Mouse (Mus musculus) Patski (cell line): ENCODE data around the gene Mfrp. TPM values are rescaled to one million over a fixed set of nuclear protein-coding genes. Genes with fewer than 3 reads are reported as not detected.

Source experiments
- ATAC-seq: fragments of 100-300 bp; one replicate; pipeline ENCODE4 v1.8.0; 2021
- CTCF ChIA-PET: fragments of 350-600 bp; sonication (Branson Sonifier 250); formaldehyde crosslinking; loops from one replicate; lab custom pipeline; 2022; ENCODE audit warnings: inconsistent platforms; lab: Charles Lee
- POLR2A ChIA-PET: fragments of 350-600 bp; sonication (Branson Sonifier 250); formaldehyde crosslinking; loops from one replicate; lab custom pipeline; 2022; ENCODE audit warnings: antibody characterized with exemption, inconsistent platforms; lab: Charles Lee
- DNase-seq: peaks from one replicate; pipeline ENCODE4 v3.0.0-alpha.2; 2011; ENCODE audit warnings: low read depth, low spot score
- H3K27me3 ChIP-seq: fragments of 371-371 bp; one replicate; pipeline ENCODE4 v1.5.1; 2021
- CTCF ChIP-seq: fragments of 100-300 bp; IDR thresholded peaks from one replicate; pipeline ENCODE4 v1.5.1; 2021
- in situ Hi-C: fragments of 300-500 bp; cut with MboI; formaldehyde crosslinking; loops from 3 replicates; pipeline ENCODE4 v1.11.1; 2018; ENCODE audit warnings: low pct_unique_long_range_greater_than_20kb, mixed read lengths
- polyA plus RNA-seq: library from polyadenylated mRNA; unstranded; gene quantifications from one replicate; pipeline ENCODE4 v1.2.3, GENCODE M21; 2021

The Mfrp gene
- polyA plus RNA-seq, 1 experiment from 2014 or later: 0.12 TPM

DNA sequence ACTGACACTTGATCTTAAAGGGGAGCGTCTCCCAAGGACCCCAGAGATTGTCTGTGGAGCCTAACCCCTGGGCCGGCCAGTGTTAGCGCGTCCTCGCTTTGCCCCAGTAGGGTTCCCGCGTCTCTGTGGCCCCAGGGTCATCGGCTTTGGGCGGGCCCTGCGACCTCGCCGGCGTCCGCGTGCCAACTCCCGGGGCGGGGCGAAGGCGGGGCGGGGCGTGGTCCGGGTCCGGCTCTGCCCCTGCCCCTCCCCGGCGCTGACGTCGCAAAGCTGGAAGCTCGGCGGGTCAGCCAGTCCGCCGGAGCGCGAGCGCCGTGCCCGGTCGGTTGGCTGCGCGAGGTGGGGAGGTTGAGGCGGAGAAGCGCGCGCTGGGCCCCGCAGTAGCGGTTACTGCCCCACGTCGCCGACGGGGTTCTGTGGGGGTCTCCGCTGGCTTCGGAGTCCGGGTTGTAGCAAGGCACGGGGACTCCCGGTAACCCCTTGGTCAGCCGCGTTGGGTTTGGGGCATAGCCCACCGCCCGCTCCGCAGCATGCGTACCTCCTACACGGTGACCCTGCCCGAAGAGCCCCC is 16.8 kb upstream of the Mfrp start:
- TF ChIP-seq CTCF: no peak
- in situ Hi-C loops: no loop called here
- H3K27me3 ChIP-seq: no peaks in the 10 kb centered on the region
- DNase-seq (no peak), ATAC-seq (peak; percentile 46)
- ChIA-PET CTCF (interaction anchor here (1.3 to 1.4 kb wide), 2 partner anchors 16 to 35 kb away, joined by 3 read pairs; no protein-coding TSS in a partner anchor), POLR2A (no interaction called here)

DNA sequence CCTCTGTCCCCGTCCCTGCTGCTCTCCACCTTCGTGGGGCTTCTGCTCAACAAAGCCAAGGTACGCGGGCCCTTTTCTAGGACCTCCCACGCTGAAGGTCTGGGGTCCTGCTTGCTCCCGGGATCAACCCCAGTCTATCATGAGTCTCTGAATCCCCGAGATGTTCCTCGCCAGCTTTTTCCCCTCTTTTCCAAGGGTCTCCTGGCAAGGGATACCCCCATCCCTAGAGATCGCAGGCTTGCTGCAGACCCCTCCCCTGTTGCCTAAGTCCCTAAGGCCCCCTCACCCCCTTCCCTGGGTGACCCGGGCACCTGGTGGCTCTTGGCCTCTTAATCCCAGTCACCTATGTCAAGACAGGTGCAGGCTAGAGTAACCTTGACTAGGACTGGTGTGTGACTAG is 16.3 kb upstream of the Mfrp start:
- ATAC-seq: peak; percentile 21
- in situ Hi-C loops: no loop called here
- no peak for TF ChIP-seq CTCF
- H3K27me3 ChIP-seq: no peaks in the 10 kb centered on the region
- DNase-seq: no peak
- ChIA-PET CTCF (no interaction called here), POLR2A (no interaction called here)

DNA sequence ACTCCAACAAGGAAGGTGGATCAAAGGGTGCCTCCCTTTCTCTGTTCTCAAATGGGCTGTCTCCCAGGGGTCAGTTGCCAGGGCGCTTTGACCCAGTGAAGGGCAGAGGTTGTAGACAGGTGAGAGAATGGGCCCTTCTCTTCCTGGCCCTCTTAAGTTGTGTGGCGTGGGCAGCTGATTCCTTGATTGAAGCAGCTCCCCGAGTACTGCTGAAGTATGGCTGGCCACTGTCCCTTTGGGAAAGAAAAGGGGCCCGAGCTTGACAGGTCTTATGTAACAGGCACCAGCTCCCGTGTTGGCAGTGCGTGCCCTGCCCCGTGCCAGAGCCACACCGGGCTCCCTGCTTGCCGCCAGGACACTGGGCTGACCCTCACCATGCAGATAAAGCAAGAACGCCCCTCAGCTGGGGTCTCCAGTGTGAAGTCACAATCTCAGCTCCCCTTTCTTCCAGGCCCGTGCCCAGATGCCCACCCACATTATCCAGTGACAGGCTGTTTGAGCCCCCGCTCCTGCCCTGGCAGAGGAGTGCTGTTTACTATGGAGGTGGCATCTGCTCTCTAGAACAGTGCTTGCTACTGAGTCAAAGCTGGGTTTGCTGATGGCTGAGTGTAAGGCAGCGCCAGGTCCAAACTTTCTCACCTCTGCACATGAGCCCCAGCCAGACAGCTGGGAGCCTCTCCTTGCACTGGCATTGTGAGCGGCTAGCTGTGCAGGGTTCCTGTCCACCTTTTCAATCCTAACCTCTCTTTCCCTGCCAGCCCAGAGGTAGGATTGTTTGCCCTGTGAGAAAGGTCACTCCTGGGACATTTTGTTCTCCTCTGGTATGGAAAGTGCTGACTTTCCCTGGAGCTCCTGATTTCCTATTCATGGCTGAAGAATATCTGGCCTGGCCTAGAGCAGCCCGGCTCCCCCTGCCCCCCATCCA is 15.5 kb upstream of the Mfrp start:
- H3K27me3 ChIP-seq: no peaks in the 10 kb centered on the region
- in situ Hi-C loops: no loop called here
- ATAC-seq (no peak), DNase-seq (no peak)
- POLR2A ChIA-PET: no interaction called here
- no peak for TF ChIP-seq CTCF
- CTCF ChIA-PET: interaction anchor here (2.0 kb wide), 1 partner anchor 9 kb away, joined by 6 read pairs; no protein-coding TSS in a partner anchor

DNA sequence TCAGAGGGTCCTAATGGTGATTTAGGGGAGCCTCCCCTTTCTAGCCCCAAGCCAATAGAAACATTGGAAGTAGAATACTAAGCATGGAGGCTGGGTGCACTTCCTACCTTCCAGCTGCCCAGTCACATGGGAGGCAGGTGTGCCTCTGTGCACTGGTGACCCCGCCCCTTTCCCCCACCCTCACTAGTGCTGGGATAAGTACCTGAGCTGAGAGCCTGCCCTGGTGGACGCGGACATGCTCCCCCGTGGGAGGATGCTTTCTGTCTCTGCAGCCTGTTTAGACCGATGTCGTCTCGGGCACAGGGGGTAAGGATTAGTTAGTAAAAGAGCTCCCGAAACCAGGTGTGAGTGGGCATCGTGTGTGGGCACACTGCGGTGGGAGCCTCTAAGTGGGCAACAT is 14.6 kb upstream of the Mfrp start:
- H3K27me3 ChIP-seq: no peaks in the 10 kb centered on the region
- POLR2A ChIA-PET: interaction anchor here (1.3 kb wide), 1 partner anchor 16 kb away, joined by 5 read pairs; no protein-coding TSS in a partner anchor
- DNase-seq (no peak), ATAC-seq (no peak)
- TF ChIP-seq CTCF: no peak
- CTCF ChIA-PET: interaction anchor here (2.0 kb wide), 1 partner anchor 10 kb away, joined by 6 read pairs; no protein-coding TSS in a partner anchor
- in situ Hi-C loops: no loop called here

DNA sequence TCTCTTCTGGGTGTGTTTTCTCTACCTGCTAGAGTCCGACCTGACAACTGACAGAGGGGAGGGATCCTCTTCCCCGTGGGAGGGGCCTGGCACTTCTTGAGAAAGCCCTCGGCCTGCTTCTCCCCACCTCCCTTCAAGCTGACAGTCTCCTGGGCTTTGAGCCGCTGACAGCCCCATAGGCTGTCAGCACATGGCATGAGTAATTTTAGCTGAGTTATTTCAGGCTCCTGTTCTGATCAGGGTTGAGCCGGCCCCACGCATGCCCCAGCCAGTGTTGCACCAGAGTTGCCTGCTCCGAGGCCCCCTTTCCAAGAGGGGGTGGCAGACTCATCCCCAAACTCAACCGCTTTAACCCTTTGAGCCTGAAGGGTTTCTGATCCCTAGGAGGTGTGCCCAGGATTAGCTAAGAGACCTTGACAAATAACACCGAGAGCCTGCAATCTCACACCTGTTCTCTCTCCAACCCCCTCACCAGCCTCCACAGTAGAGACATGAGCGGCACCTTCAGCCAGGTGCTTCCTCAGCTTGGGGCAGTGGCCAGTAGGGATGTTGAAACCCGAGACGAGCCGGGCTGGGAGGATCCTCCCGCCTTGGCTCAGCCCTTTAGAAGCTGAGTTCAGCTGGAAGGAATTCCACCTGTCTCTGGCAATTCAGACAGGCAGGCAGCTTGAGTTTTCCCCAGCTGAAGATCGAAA is 13.6 kb upstream of the Mfrp start:
- CTCF ChIA-PET: interaction anchor here (1.0 to 2.0 kb wide), 4 partner anchors 11 to 31 kb away, joined by 3 to 6 read pairs (median 3); no protein-coding TSS in a partner anchor
- DNase-seq (no peak), ATAC-seq (no peak)
- no peaks in the 10 kb centered on the region for H3K27me3 ChIP-seq
- no peak for TF ChIP-seq CTCF
- in situ Hi-C loops: no loop called here
- POLR2A ChIA-PET: interaction anchor here (1.3 to 1.4 kb wide), 2 partner anchors 11 to 17 kb away, joined by 3 to 5 read pairs; no protein-coding TSS in a partner anchor

DNA sequence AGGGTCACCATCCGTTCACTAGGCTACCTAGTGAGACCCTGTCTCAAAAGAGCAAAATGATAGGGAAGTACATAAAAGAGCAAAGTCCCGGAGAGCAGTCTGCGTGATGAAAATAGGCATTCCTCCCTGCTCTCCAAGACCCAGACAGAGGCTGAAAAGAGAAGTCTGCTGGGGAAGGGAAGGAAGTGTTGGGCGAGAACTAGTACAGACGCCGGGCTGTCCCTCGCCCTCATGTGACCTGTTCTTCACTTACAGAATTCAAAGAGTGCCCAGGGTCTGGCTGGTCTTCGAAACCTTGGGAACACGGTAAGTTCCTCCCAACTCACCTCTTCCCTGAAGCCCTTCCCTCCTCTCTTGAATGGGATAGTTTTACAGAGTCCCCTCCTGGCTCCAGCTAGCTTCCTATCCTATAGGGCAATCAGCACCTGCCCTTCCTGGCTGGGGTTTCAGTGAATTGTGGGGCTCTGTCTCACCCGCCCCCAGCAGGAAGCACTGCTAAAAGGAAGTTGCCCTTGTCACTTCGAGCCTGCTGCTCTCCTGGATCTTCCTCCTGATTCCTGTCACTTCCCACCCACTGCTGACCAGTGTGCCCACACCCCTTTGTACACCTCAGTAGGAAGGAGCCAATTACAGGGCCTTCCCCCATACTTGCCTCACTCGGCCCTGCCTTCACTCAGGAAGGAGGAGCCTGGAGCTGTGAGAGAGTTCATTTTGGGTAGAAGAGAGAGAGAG is 12.5 kb upstream of the Mfrp start:
- ChIA-PET POLR2A (interaction anchor here (1.4 kb wide), 1 partner anchor 12 kb away, joined by 3 read pairs; no protein-coding TSS in a partner anchor), CTCF (interaction anchor here (1.0 to 1.2 kb wide), 2 partner anchors 21 to 25 kb away, joined by 3 read pairs; no protein-coding TSS in a partner anchor)
- in situ Hi-C loops: no loop called here
- ATAC-seq: no peak
- TF ChIP-seq CTCF: no peak
- no peak for DNase-seq
- no peaks in the 10 kb centered on the region for H3K27me3 ChIP-seq

DNA sequence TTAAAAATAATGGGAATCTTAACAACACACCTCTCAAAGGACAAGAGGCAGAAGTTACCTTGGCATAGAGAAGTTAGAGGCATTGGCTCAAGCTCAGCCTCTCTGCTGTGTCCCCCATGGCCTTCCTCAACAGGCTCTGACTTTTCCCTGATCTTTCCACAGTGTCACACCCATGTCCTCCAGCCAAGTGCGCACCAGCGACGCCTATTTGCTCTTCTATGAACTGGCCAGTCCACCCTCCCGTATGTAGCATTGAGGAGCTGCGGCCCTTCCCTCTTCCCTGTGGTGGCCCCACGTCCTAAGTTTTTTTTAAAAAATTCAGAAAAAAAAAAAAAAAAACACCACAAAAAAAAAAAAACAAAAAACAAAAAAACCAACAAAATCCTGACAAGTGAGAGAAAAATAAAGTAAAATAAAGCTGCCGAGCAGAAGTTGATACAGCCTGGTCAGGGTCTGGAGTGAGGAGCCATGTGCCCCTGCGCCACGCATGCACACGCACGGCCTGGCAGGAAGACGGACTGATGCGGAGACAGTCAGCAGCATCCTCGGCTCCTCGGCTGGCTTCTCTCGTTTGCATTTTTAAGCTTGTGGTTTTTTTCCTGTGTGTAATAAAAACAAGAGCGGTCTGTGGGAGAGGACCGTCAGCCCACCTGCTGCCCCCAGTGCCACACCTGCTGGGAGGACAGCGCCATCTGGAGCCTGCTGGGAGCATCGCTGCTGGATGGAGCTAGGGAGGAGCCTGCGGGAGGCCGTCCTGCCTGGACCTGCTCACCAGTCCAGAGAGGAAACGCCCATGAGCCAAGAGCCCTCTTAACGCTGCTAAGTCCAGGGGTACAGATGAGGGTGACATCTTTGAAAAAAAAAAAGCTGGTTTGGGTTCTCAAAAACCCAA is 7.7 kb upstream of the Mfrp start:
- CTCF ChIA-PET: interaction anchor here (0.8 to 3.4 kb wide), 8 partner anchors 11 to 27 kb away, joined by 3 to 24 read pairs (median 5); partner anchors contain the start of gene Usp2
- H3K27me3 ChIP-seq: no peaks in the 10 kb centered on the region
- TF ChIP-seq CTCF: no peak
- ATAC-seq (no peak), DNase-seq (no peak)
- POLR2A ChIA-PET: interaction anchor here (0.6 to 1.7 kb wide), 2 partner anchors 27 to 77 kb away, joined by 4 to 7 read pairs; partner anchors contain the start of gene Usp2
- in situ Hi-C loops: no loop called here

DNA sequence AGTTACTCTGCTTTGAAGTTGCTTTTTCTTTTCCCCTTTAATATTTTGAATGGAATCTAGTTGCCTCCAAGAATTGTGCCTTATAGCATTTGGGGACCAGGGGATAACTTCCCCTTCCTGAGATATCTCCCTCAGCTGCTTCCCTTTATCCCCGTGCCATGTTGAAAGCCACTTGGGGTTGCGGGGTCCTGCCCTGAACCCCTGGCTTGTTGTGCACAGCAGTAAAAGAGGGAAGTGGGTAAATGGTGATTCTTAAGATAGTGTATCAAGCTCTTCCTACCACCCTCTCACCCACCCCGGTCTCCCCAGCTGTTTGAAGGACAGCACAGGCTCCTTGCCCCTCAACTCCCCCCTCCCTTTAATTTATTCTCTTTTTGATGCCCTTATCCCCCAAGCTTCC is 6.8 kb upstream of the Mfrp start:
- ATAC-seq (no peak), DNase-seq (no peak)
- in situ Hi-C loops: no loop called here
- ChIA-PET CTCF (interaction anchor here (0.8 to 3.4 kb wide), 9 partner anchors 10 to 111 kb away, joined by 3 to 24 read pairs (median 5); partner anchors contain the start of gene Usp2), POLR2A (interaction anchor here (1.7 kb wide), 1 partner anchor 28 kb away, joined by 4 read pairs; the partner anchor contains the start of gene Usp2)
- no peak for TF ChIP-seq CTCF
- H3K27me3 ChIP-seq: no peaks in the 10 kb centered on the region
